Mouse (Mus musculus) lung, adult 2 months (tissue): ENCODE measurements around the gene Hoxc8. TPM values are rescaled to one million over a fixed set of nuclear protein-coding genes. Genes with fewer than 3 reads are reported as not detected.

Experiments
- DNase-seq: peaks from one replicate; pipeline ENCODE4 v3.0.0; 2022
- H3K4me1 ChIP-seq: fragments of 200-500 bp; 2 replicates; pipeline ENCODE4 v1.6.1; 2011; ENCODE audit warnings: low read length; ENCODE audit not compliant: control insufficient read depth, insufficient read depth
- H3K4me3 ChIP-seq: fragments of 200-500 bp; replicated peaks from 2 replicates; pipeline ENCODE3; 2011; ENCODE audit warnings: low read depth, mild to moderate bottlenecking, control low read depth, low read length; ENCODE audit errors: extremely low read depth
- CTCF ChIP-seq: fragments of 200-500 bp; IDR thresholded peaks from 2 replicates; pipeline ENCODE4 v1.5.1; 2011; ENCODE audit warnings: mild to moderate bottlenecking, low read length, control low read depth; ENCODE audit not compliant: insufficient read depth
- POLR2A ChIP-seq: fragments of 200-500 bp; IDR thresholded peaks from 2 replicates; pipeline ENCODE4 v1.6.1; 2011; ENCODE audit warnings: low read depth, mild to moderate bottlenecking, control low read depth, low read length, borderline replicate concordance; ENCODE audit errors: extremely low read depth
- WGBS: fragments of 180-500 bp; shearing (Covaris S2); methylation state at CpG from one replicate; pipeline ENCODE4 v1.1.7; 2018; 5-methylcytosine and 5-hydroxymethylcytosine counted together
- polyA plus RNA-seq: library from polyadenylated mRNA; depleted of rRNA; stranded (reverse); fragments of >200 nt; gene quantifications from 2 replicates; pipeline ENCODE4 v1.2.3, GENCODE M21; 2012

Gene Hoxc8
- polyA plus RNA-seq, 1 experiment: not detected

- TF ChIP-seq POLR2A: no peak
- no peak for TF ChIP-seq CTCF
- Histone ChIP-seq H3K4me1 (no peaks in the 10 kb centered on the region; the same call in 1 of the 2 replicates), H3K4me3 (no peak within 1 kb of the TSS)
- DNase-seq: no peak
- 3% methylated on average over 57 of the region's 57 CpGs for WGBS
Measured at GRCm38 (mm10) chr15:102954192-102955006, 36.0 kb upstream of the Hoxc8 start, which contains the start of gene Hoxc11. Gene Hoxc11 (plus strand): TSS chr15:102954427.

DNA sequence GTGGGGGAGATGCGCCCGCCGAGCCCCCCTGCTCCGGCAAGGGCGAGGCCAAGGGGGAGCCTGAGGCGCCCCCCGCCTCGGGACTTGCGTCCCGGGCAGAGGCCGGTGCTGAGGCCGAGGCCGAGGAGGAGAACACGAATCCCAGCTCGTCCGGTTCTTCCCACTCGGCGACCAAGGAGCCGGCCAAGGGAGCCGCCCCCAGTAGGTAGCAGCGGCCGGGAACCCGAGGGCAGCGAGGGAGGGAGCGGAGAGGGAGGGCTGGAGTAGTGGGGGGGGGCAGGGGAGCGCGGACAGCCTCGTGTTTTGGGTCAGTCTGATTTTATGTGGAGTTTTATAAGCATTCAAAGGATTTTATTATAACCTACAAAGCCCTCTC, 35.4 kb upstream of the Hoxc8 start:
- TF ChIP-seq CTCF: no peak
- no peak for TF ChIP-seq POLR2A
- DNase-seq: no peak
- H3K4me3 ChIP-seq: no peak overlapping the region
- WGBS: 1% methylated on average over 28 of the region's 28 CpGs
- no peaks in the 10 kb centered on the region; the same call in 1 of the 2 replicates for H3K4me1 ChIP-seq

DNA sequence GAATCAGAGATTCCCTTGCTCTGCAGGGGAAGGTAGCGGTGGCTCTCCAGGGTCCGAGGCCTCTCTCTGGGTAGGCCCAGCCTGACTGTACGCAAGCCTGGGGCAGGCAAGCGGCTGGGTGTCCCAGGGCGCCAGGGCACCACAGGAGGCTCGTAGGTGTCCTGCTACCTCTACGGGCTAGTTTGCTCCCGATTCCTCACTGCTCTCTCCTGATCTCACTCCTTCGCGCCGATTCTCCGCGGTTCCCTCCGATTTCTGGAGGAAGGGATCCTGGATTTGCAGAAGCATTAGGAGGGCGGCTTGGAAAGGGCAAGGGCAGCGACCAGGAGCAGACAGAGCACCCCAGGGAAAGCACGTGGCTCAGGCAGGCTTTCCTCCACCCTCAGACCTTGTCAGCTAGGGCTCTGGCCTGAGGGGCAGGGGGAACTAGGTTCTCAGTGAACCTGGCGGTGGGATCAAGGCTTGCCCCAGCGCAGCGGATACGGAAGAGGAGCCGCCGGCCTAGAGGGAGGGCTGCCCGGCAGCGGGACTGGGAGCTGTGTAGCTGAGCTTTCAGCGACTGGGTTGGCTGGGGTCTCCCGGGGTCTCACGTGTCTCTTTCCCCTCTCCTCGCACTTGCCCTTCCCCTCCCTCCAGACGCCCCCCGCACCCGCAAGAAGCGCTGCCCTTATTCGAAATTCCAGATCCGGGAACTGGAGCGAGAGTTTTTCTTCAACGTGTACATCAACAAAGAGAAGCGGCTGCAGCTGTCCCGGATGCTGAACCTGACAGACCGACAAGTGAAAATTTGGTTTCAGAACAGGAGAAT, 34.4 kb upstream of the Hoxc8 start:
- H3K4me3 ChIP-seq: no peak overlapping the region
- TF ChIP-seq CTCF (no peak), POLR2A (no peak)
- no peak for DNase-seq
- no peaks in the 10 kb centered on the region; the same call in 1 of the 2 replicates for H3K4me1 ChIP-seq
- 2% methylated on average over 40 of the region's 40 CpGs for WGBS

DNA sequence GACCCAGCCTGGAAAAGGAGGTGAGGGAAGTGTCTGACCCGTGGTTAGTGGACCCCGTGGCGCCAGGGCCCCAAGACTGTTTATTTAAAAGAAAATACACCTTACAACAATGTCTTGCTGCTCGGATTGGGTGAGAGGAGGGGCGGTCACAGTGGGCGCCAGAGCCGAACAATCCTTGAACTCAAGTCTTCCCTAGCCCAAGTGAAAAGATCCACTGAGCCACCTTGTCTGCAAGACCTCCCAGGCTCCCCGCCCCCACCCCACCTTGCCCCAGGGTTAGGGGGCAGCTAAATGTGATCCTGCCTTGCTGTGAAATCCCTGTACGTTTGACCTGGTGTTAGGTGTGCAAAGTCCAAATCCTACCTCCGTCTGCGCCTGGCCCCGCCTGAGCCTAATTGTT, 33.5 kb upstream of the Hoxc8 start:
- WGBS: 5% methylated on average over 12 of the region's 12 CpGs
- no peak for DNase-seq
- Histone ChIP-seq H3K4me3 (no peak overlapping the region), H3K4me1 (no peaks in the 10 kb centered on the region; the same call in 1 of the 2 replicates)
- TF ChIP-seq CTCF (no peak), POLR2A (no peak)

GRCm38 (mm10) chr15:102959663-102960191, 30.7 kb upstream of the Hoxc8 start:
- Histone ChIP-seq H3K4me1 (peaks cover 2% of the 10 kb centered on the region; the same call in 1 of the 2 replicates), H3K4me3 (no peak overlapping the region)
- DNase-seq: no peak
- TF ChIP-seq POLR2A: no peak
- TF ChIP-seq CTCF: no peak
- under 1% methylated on average over 13 of the region's 13 CpGs for WGBS

- DNase-seq: no peak
- WGBS: 5% methylated on average over 6 of the region's 6 CpGs
- TF ChIP-seq POLR2A: no peak
- no peak for TF ChIP-seq CTCF
- Histone ChIP-seq H3K4me3 (no peak overlapping the region), H3K4me1 (0 out of 2 replicates have a peak, but pooled peaks cover 2% of the 10 kb centered on the region)
Measured at GRCm38 (mm10) chr15:102961728-102962127, 28.7 kb upstream of the Hoxc8 start.

- Histone ChIP-seq H3K4me1 (0 out of 2 replicates have a peak, but pooled peaks cover 2% of the 10 kb centered on the region), H3K4me3 (no peak overlapping the region)
- WGBS: 8% methylated on average over 13 of the region's 13 CpGs
- DNase-seq: no peak
- TF ChIP-seq POLR2A (no peak), CTCF (no peak)
Measured at GRCm38 (mm10) chr15:102962492-102962891, 27.9 kb upstream of the Hoxc8 start.

DNA sequence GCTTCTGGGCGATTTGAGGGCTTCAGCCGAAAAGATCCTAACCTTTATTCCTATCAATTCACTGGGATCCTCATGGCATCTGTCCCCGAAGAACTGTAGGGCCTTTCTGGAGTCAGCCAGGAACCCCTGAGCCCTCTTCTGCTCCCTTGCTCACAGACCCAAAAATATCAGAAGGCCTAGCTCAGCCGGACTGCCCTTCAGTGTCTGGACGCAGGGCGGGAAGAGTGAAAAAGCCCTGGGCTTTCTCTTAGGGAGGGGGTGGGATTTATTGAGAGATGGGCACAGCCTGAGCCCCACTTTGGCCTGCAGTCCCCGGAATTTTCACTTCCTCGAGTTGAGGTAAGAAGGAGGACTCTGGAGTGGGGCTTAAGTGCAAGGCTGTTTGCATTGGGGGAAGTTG, 27.1 kb upstream of the Hoxc8 start:
- DNase-seq: no peak
- H3K4me3 ChIP-seq: no peak overlapping the region
- WGBS: 8% methylated on average over 8 of the region's 8 CpGs
- no peak for TF ChIP-seq CTCF
- TF ChIP-seq POLR2A: no peak
- 0 out of 2 replicates have a peak, but pooled peaks cover 2% of the 10 kb centered on the region for H3K4me1 ChIP-seq
